Mouse (Mus musculus): ENCODE measurements around the gene Igf1r. TPM values are rescaled to one million over a fixed set of nuclear protein-coding genes. Genes with fewer than 3 reads are reported as not detected.

Igf1r gene
- polyA plus RNA-seq, 1 experiment from 2014 or later = 13.9 TPM

- ATAC-seq (replicated peaks; ENCODE audit: insufficient number of reproducible peaks, insufficient read depth, low FRiP score, low read depth) = no peak
- no peak overlapping the region for H3K4me3 ChIP-seq
- WGBS = 69% methylated on average over 5 of the region's 5 CpGs
Measured at GRCm38 (mm10) chr7:68119605-68120004, 167.0 kb downstream of the Igf1r start.

GRCm38 (mm10) chr7:68122418-68122817, 169.8 kb downstream of the Igf1r start:
- Histone ChIP-seq H3K27ac (no peak overlapping the region), H3K4me2 (no peak overlapping the region), H3K9ac (no peak overlapping the region), H3K4me1 (replicated peaks) (peaks cover 20% of the 10 kb centered on the region), H3K4me3 (no peak overlapping the region), H3K36me3 (no peaks in the 10 kb centered on the region), H3K9me3 (replicated peaks) (no peaks in the 10 kb centered on the region), H3K27me3 (no peaks in the 10 kb centered on the region)
- WGBS = 18% methylated on average over 3 of the region's 3 CpGs
- no peak for ATAC-seq (replicated peaks; ENCODE audit: insufficient number of reproducible peaks, insufficient read depth, low FRiP score, low read depth)

More at GRCm38 (mm10) chr7:68119605-68120004, 167.0 kb downstream of the Igf1r start:
- no peaks in the 10 kb centered on the region for H3K9me3 ChIP-seq (replicated peaks)
- peaks cover 26% of the 10 kb centered on the region for H3K4me1 ChIP-seq (replicated peaks)
- H3K27ac ChIP-seq = no peak overlapping the region
- no peak overlapping the region for H3K4me2 ChIP-seq
- no peaks in the 10 kb centered on the region for H3K36me3 ChIP-seq
- H3K27me3 ChIP-seq = no peaks in the 10 kb centered on the region
- H3K9ac ChIP-seq = no peak overlapping the region

GRCm38 (mm10) chr7:68125347-68125746, 172.7 kb downstream of the Igf1r start:
- 66% methylated on average over 2 of the region's 2 CpGs for WGBS
- Histone ChIP-seq H3K4me3 (no peak overlapping the region), H3K36me3 (no peaks in the 10 kb centered on the region), H3K9ac (no peak overlapping the region), H3K9me3 (replicated peaks) (no peaks in the 10 kb centered on the region), H3K4me1 (replicated peaks) (peaks cover 35% of the 10 kb centered on the region), H3K4me2 (no peak overlapping the region), H3K27ac (no peak overlapping the region), H3K27me3 (no peaks in the 10 kb centered on the region)
- ATAC-seq (replicated peaks; ENCODE audit: insufficient number of reproducible peaks, insufficient read depth, low FRiP score, low read depth) = no peak

- no peak for ATAC-seq (replicated peaks; ENCODE audit: insufficient number of reproducible peaks, insufficient read depth, low FRiP score, low read depth)
- Histone ChIP-seq H3K4me3 (no peak overlapping the region; the same call in 1 of the 2 replicates), H3K4me1 (replicated peaks) (peaks cover 46% of the 10 kb centered on the region), H3K4me2 (peak overlapping the region; percentile 83), H3K27me3 (no peaks in the 10 kb centered on the region), H3K27ac (peak overlapping the region; percentile 64), H3K9me3 (replicated peaks) (no peaks in the 10 kb centered on the region), H3K9ac (0 out of 2 replicates have a peak overlapping the region, but pooled peaks have one; percentile 53), H3K36me3 (no peaks in the 10 kb centered on the region)
- WGBS = 29% methylated on average over 6 of the region's 6 CpGs
Measured at GRCm38 (mm10) chr7:68127799-68128261, 175.2 kb downstream of the Igf1r start.

GRCm38 (mm10) chr7:68128271-68128674, 175.6 kb downstream of the Igf1r start:
- no peaks in the 10 kb centered on the region for H3K27me3 ChIP-seq
- H3K4me2 ChIP-seq = peak overlapping the region; percentile 83
- H3K9me3 ChIP-seq (replicated peaks) = no peaks in the 10 kb centered on the region
- WGBS = 10% methylated on average over 7 of the region's 7 CpGs
- peaks cover 46% of the 10 kb centered on the region for H3K4me1 ChIP-seq (replicated peaks)
- ATAC-seq (replicated peaks; ENCODE audit: insufficient number of reproducible peaks, insufficient read depth, low FRiP score, low read depth) = no peak
- H3K9ac ChIP-seq = 0 out of 2 replicates have a peak overlapping the region, but pooled peaks have one; percentile 53
- peak overlapping the region; percentile 64 for H3K27ac ChIP-seq
- no peaks in the 10 kb centered on the region for H3K36me3 ChIP-seq
- peak overlapping the region; percentile 63 for H3K4me3 ChIP-seq

GRCm38 (mm10) chr7:68129077-68129511, 176.5 kb downstream of the Igf1r start:
- Histone ChIP-seq H3K27me3 (no peaks in the 10 kb centered on the region), H3K9me3 (replicated peaks) (no peaks in the 10 kb centered on the region), H3K27ac (peak overlapping the region; percentile 83), H3K4me1 (replicated peaks) (peaks cover 46% of the 10 kb centered on the region), H3K4me2 (peak overlapping the region; percentile 83), H3K9ac (peak overlapping the region; percentile 53), H3K36me3 (no peaks in the 10 kb centered on the region), H3K4me3 (peak overlapping the region; percentile 63)
- WGBS = under 1% methylated on average over 19 of the region's 19 CpGs
- ATAC-seq (replicated peaks; ENCODE audit: insufficient number of reproducible peaks, insufficient read depth, low FRiP score, low read depth) = peak; percentile 85

GRCm38 (mm10) chr7:68129546-68130253, 177.1 kb downstream of the Igf1r start:
- Histone ChIP-seq H3K4me2 (peak overlapping the region; percentile 83), H3K27me3 (no peaks in the 10 kb centered on the region), H3K4me1 (replicated peaks) (peaks cover 46% of the 10 kb centered on the region), H3K9ac (peak overlapping the region; percentile 53), H3K4me3 (peak overlapping the region; percentile 63), H3K27ac (peak overlapping the region; percentile 83), H3K9me3 (replicated peaks) (no peaks in the 10 kb centered on the region), H3K36me3 (no peaks in the 10 kb centered on the region)
- ATAC-seq (replicated peaks; ENCODE audit: insufficient number of reproducible peaks, insufficient read depth, low FRiP score, low read depth) = no peak
- 2% methylated on average over 19 of the region's 19 CpGs for WGBS

GRCm38 (mm10) chr7:68130950-68131580, 178.4 kb downstream of the Igf1r start:
- WGBS = 61% methylated on average over 13 of the region's 13 CpGs
- Histone ChIP-seq H3K27ac (peak overlapping the region; percentile 27; the same call in 1 of the 2 replicates), H3K9me3 (replicated peaks) (no peaks in the 10 kb centered on the region), H3K4me3 (no peak overlapping the region), H3K4me1 (replicated peaks) (peaks cover 49% of the 10 kb centered on the region), H3K4me2 (no peak overlapping the region), H3K9ac (no peak overlapping the region), H3K36me3 (no peaks in the 10 kb centered on the region), H3K27me3 (no peaks in the 10 kb centered on the region)
- no peak for ATAC-seq (replicated peaks; ENCODE audit: insufficient number of reproducible peaks, insufficient read depth, low FRiP score, low read depth)

GRCm38 (mm10) chr7:68133679-68134078, 181.1 kb downstream of the Igf1r start:
- Histone ChIP-seq H3K27ac (no peak overlapping the region), H3K9ac (no peak overlapping the region), H3K4me1 (replicated peaks) (peaks cover 34% of the 10 kb centered on the region), H3K9me3 (replicated peaks) (no peaks in the 10 kb centered on the region), H3K36me3 (no peaks in the 10 kb centered on the region), H3K4me3 (no peak overlapping the region), H3K4me2 (no peak overlapping the region), H3K27me3 (no peaks in the 10 kb centered on the region)
- WGBS = 50% methylated on average over 6 of the region's 6 CpGs
- ATAC-seq (replicated peaks; ENCODE audit: insufficient number of reproducible peaks, insufficient read depth, low FRiP score, low read depth) = no peak

GRCm38 (mm10) chr7:68134948-68135347, 182.3 kb downstream of the Igf1r start:
- no peaks in the 10 kb centered on the region for H3K36me3 ChIP-seq
- no peaks in the 10 kb centered on the region for H3K9me3 ChIP-seq (replicated peaks)
- H3K27me3 ChIP-seq = no peaks in the 10 kb centered on the region
- no peak overlapping the region for H3K9ac ChIP-seq
- H3K4me2 ChIP-seq = no peak overlapping the region
- 75% methylated on average over 16 of the region's 16 CpGs for WGBS
- H3K4me3 ChIP-seq = no peak overlapping the region
- no peak overlapping the region for H3K27ac ChIP-seq
- no peak for ATAC-seq (replicated peaks; ENCODE audit: insufficient number of reproducible peaks, insufficient read depth, low FRiP score, low read depth)
- peaks cover 42% of the 10 kb centered on the region for H3K4me1 ChIP-seq (replicated peaks)

- WGBS = 83% methylated on average over 10 of the region's 10 CpGs
- Histone ChIP-seq H3K27me3 (no peaks in the 10 kb centered on the region), H3K9ac (no peak overlapping the region), H3K36me3 (no peaks in the 10 kb centered on the region), H3K4me2 (no peak overlapping the region), H3K4me1 (replicated peaks) (peaks cover 42% of the 10 kb centered on the region), H3K27ac (no peak overlapping the region), H3K4me3 (no peak overlapping the region), H3K9me3 (replicated peaks) (no peaks in the 10 kb centered on the region)
- no peak for ATAC-seq (replicated peaks; ENCODE audit: insufficient number of reproducible peaks, insufficient read depth, low FRiP score, low read depth)
Measured at GRCm38 (mm10) chr7:68136056-68136455, 183.4 kb downstream of the Igf1r start.
